Comparison of ENCODE assay signal across 8 mouse cellular contexts in genomic region chr2:155386534-155386899, GRCm38 (mm10). TPM values are rescaled to one million over a fixed set of nuclear protein-coding genes. Genes with fewer than 3 reads are reported as not detected.
DNase-seq lines count a peak whose midpoint lies in the region; ATAC-seq lines count a peak whose summit lies in the region.

No protein-coding gene starts in this region.

- peak overlapping the region; percentile 9; the same call in 1 of the 2 replicates for H3K4me2 ChIP-seq in neural tube, embryonic 11.5 days (ENCODE audit: low read depth)
- H3K4me2 ChIP-seq in hindbrain, embryonic 13.5 days: peak overlapping the region; percentile 84
- H3K4me2 ChIP-seq in neural tube, embryonic 15.5 days: peak overlapping the region; percentile 38; the same call in 1 of the 2 replicates

- H3K27ac ChIP-seq in neural tube, embryonic 11.5 days (ENCODE audit: low read depth, low read length): no peak overlapping the region
- H3K27ac ChIP-seq in hindbrain, embryonic 13.5 days: peak overlapping the region; percentile 23; the same call in 1 of the 2 replicates
- no peak overlapping the region for H3K27ac ChIP-seq in neural tube, embryonic 15.5 days (replicated peaks)

- peaks cover 20% of the 10 kb centered on the region for H3K4me1 ChIP-seq in neural tube, embryonic 11.5 days (ENCODE audit: control insufficient read depth, insufficient read depth, low read length)
- peaks cover 55% of the 10 kb centered on the region for H3K4me1 ChIP-seq in hindbrain, embryonic 13.5 days (replicated peaks)
- H3K4me1 ChIP-seq in neural tube, embryonic 15.5 days: peaks cover 52% of the 10 kb centered on the region

- H3K4me3 ChIP-seq in neural tube, embryonic 11.5 days (ENCODE audit: low read depth, low read length): 0 out of 2 replicates have a peak overlapping the region, but pooled peaks have one; percentile 1
- H3K4me3 ChIP-seq in hindbrain, embryonic 13.5 days: peak overlapping the region; percentile 14
- no peak overlapping the region for H3K4me3 ChIP-seq in neural tube, embryonic 15.5 days (replicated peaks)

- H3K36me3 ChIP-seq in neural tube, embryonic 11.5 days (ENCODE audit: control insufficient read depth, insufficient read depth, low read length): peaks cover 3% of the 10 kb centered on the region
- peaks cover 61% of the 10 kb centered on the region for H3K36me3 ChIP-seq in hindbrain, embryonic 13.5 days
- peaks cover 56% of the 10 kb centered on the region for H3K36me3 ChIP-seq in neural tube, embryonic 15.5 days

- H3K9me3 ChIP-seq in neural tube, embryonic 11.5 days (ENCODE audit: control insufficient read depth, low read length): no peaks in the 10 kb centered on the region
- no peaks in the 10 kb centered on the region for H3K9me3 ChIP-seq in hindbrain, embryonic 13.5 days
- no peaks in the 10 kb centered on the region for H3K9me3 ChIP-seq in neural tube, embryonic 15.5 days (replicated peaks)

- no peak for ATAC-seq in cerebellum, adult (ENCODE audit: insufficient number of reproducible peaks, low FRiP score, low TSS enrichment)
- no peak for ATAC-seq in neural tube, embryonic 11.5 days (ENCODE audit: insufficient read depth, low FRiP score, low TSS enrichment)
- no peak for ATAC-seq in hindbrain, embryonic 13.5 days (ENCODE audit: low FRiP score)
- no peak for ATAC-seq in neural tube, embryonic 15.5 days (ENCODE audit: low FRiP score)

- H3K27me3 ChIP-seq in neural tube, embryonic 11.5 days (ENCODE audit: control insufficient read depth, insufficient read depth, low read length): no peaks in the 10 kb centered on the region
- H3K27me3 ChIP-seq in hindbrain, embryonic 13.5 days: no peaks in the 10 kb centered on the region
- H3K27me3 ChIP-seq in neural tube, embryonic 15.5 days (replicated peaks): no peaks in the 10 kb centered on the region

- DNase-seq in cerebellum, adult 11-12 months: peak; percentile 33
- DNase-seq in neural tube, embryonic 11.5 days (ENCODE audit: low spot score): no peak
- DNase-seq in neural tube, embryonic 10.5 days (ENCODE audit: extremely low spot score, low spot score): no peak
- no peak for DNase-seq in ovary, postnatal 36 days (ENCODE audit: low spot score)
- no peak for DNase-seq in urinary bladder, postnatal 10 days (ENCODE audit: low spot score)

- 15% methylated on average over 27 of the region's 27 CpGs for WGBS in neural tube, embryonic 11.5 days
- 15% methylated on average over 27 of the region's 27 CpGs for WGBS in hindbrain, embryonic 13.5 days
- 8% methylated on average over 27 of the region's 27 CpGs for WGBS in neural tube, embryonic 15.5 days

- H3K9ac ChIP-seq in neural tube, embryonic 11.5 days (ENCODE audit: low read length): peak overlapping the region; percentile 6; the same call in 1 of the 2 replicates
- peak overlapping the region; percentile 65 for H3K9ac ChIP-seq in hindbrain, embryonic 13.5 days
- no peak overlapping the region for H3K9ac ChIP-seq in neural tube, embryonic 15.5 days (replicated peaks)

RNA-seq across cellular contexts. Expression of gene Trp53inp2, which starts 5.7 kb away (rescaled TPM):
- 94.0 and 104 TPM in 2 replicates for polyA plus RNA-seq in neural tube, embryonic 11.5 days (2014; fragmentation: Nextera tagmentation; extraction: Ambion mirVana)
- polyA plus RNA-seq in hindbrain, embryonic 13.5 days (2015; fragmentation: Nextera tagmentation; extraction: Ambion mirVana): 125 and 126 TPM in 2 replicates
- polyA plus RNA-seq in neural tube, embryonic 15.5 days (2015; fragmentation: Nextera tagmentation; extraction: Ambion mirVana): 82.8 and 88.7 TPM in 2 replicates

RNA-seq across cellular contexts. Expression of gene Pigu, which starts 29.3 kb away (rescaled TPM):
- 56.1 and 58.0 TPM in 2 replicates for polyA plus RNA-seq in neural tube, embryonic 11.5 days (2014; fragmentation: Nextera tagmentation; extraction: Ambion mirVana)
- 52.1 and 53.6 TPM in 2 replicates for polyA plus RNA-seq in hindbrain, embryonic 13.5 days (2015; fragmentation: Nextera tagmentation; extraction: Ambion mirVana)
- 57.0 and 57.4 TPM in 2 replicates for polyA plus RNA-seq in neural tube, embryonic 15.5 days (2015; fragmentation: Nextera tagmentation; extraction: Ambion mirVana)

Comparison
In these comparisons a context has a peak if more than half of its experiments do, and no peak if none do; other contexts are left out.
1. H3K4me2 ChIP-seq: peak in every context shown above with its lines; median percentile 84 in hindbrain, embryonic 13.5 days; 38 in neural tube, embryonic 15.5 days; 9 in neural tube, embryonic 11.5 days.